Mouse (Mus musculus): ENCODE data around the gene Chd4.

GRCm38 (mm10) chr6:125152212-125153017 lies 56.6 kb downstream of the Chd4 start:
- TF ChIP-seq TAL1 (IDR thresholded peaks at IDR 0.05; ENCODE audit: low read length) (no peak), GATA1 (IDR thresholded peaks at IDR 0.05; ENCODE audit: low read length) (no peak)
